Mouse (Mus musculus) heart, embryonic 14.5 days (tissue): ENCODE measurements at regions not wholly inside any gene's neighbourhood (a gene's known extent, or its start where the extent isn't known, plus 50 kb on each side); places are given as distances from the start of the nearest gene placed in this dataset.

ENCODE experiments used
- ATAC-seq: fragments of 200-750 bp; cut with Nextera tagmentation; 2 replicates; pipeline ENCODE4 v1.8.0; 2017; ENCODE audit warnings: low read depth, moderate TSS enrichment; ENCODE audit not compliant: insufficient number of reproducible peaks, insufficient read depth, low FRiP score
- H3K27ac ChIP-seq, 2 experiments: fragments of 200-500 bp in 1 of 2; fragments of 300-500 bp in 1 of 2; sonication (generic) in 1 of 2; replicated peaks in 1 of 2; 2 replicates each; pipeline ENCODE4 v1.5.1; 2012 to 2014; ENCODE audit warnings: low read depth in 2 of 2, low read length in 2 of 2, control low read depth in 1 of 2, mild to moderate bottlenecking in 1 of 2, mixed read lengths in 1 of 2; ENCODE audit not compliant: control insufficient read depth in 1 of 2, insufficient read depth in 1 of 2
- H3K27me3 ChIP-seq: fragments of 300-500 bp; sonication (generic); 2 replicates; pipeline ENCODE4 v1.6.1; 2014; ENCODE audit warnings: mild to moderate bottlenecking, low read length, control low read depth; ENCODE audit not compliant: control insufficient read depth, insufficient read depth
- H3K36me3 ChIP-seq: fragments of 300-500 bp; sonication (generic); 2 replicates; pipeline ENCODE4 v1.6.1; 2014; ENCODE audit warnings: mild to moderate bottlenecking, control low read depth, low read length, mixed read lengths; ENCODE audit not compliant: control insufficient read depth, insufficient read depth
- H3K4me1 ChIP-seq, 2 experiments: fragments of 200-500 bp in 1 of 2; fragments of 300-500 bp in 1 of 2; sonication (generic) in 1 of 2; 2 replicates each; pipeline ENCODE4 v1.6.1; 2012 to 2014; ENCODE audit warnings: low read length in 2 of 2, control low read depth in 1 of 2, mixed read lengths in 1 of 2; ENCODE audit not compliant: control insufficient read depth in 2 of 2, insufficient read depth in 2 of 2
- H3K4me2 ChIP-seq: fragments of 300-500 bp; sonication (generic); 2 replicates; pipeline ENCODE4 v1.6.1; 2014; ENCODE audit warnings: mild to moderate bottlenecking, low read length
- H3K4me3 ChIP-seq, 2 experiments: fragments of 200-500 bp in 1 of 2; fragments of 300-500 bp in 1 of 2; sonication (generic) in 1 of 2; 2 replicates each; pipeline ENCODE4 v1.5.1; 2012 to 2014; ENCODE audit warnings: low read length in 2 of 2, mild to moderate bottlenecking in 2 of 2, control low read depth in 1 of 2, low read depth in 1 of 2, moderate library complexity in 1 of 2; ENCODE audit not compliant: control insufficient read depth in 1 of 2, insufficient read depth in 1 of 2
- H3K9ac ChIP-seq: fragments of 300-500 bp; sonication (generic); 2 replicates; pipeline ENCODE4 v1.6.1; 2014; ENCODE audit warnings: mild to moderate bottlenecking, low read length
- H3K9me3 ChIP-seq: fragments of 300-500 bp; sonication (generic); 2 replicates; pipeline ENCODE4 v1.6.1; 2016; ENCODE audit warnings: low read length, control low read depth; ENCODE audit not compliant: control insufficient read depth
- WGBS: fragments of 180-500 bp; shearing (Covaris S2); extraction: QIAGEN DNeasy Blood & Tissue Kit; methylation state at CpG from one replicate; pipeline ENCODE4 v1.1.7; 2014; 5-methylcytosine and 5-hydroxymethylcytosine counted together

DNA sequence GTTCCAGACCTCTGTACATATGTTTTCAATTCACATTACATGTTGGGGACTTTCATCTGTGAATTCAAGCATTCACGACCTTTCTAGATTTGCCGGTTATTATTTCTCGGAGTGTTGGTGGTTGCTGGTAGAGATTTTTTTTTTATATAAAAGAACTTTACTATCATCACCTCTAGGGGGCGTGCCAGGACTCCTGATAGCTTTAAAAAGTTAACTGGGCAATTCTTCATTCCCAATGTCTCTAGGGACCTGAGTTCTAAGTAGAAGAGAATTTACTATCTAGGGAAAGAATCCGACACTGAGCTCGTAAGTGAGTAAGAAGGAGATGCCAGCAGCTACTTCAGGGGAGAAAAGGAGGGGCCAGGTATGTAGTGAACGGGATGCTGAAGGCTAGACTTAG lies 112.8 kb upstream of the Tmem45b start:
- H3K9me3 ChIP-seq, result no peaks in the 10 kb centered on the region
- H3K4me3 ChIP-seq, result no peak overlapping the region
- no peaks in the 10 kb centered on the region for H3K4me1 ChIP-seq
- 59% methylated on average over 7 of the region's 7 CpGs for WGBS
- no peaks in the 10 kb centered on the region; the same call in 1 of the 2 replicates for H3K27me3 ChIP-seq
- no peak overlapping the region for H3K27ac ChIP-seq
- no peak overlapping the region for H3K9ac ChIP-seq
- ATAC-seq, result no peak
- no peak overlapping the region for H3K4me2 ChIP-seq
- H3K36me3 ChIP-seq, result no peaks in the 10 kb centered on the region

DNA sequence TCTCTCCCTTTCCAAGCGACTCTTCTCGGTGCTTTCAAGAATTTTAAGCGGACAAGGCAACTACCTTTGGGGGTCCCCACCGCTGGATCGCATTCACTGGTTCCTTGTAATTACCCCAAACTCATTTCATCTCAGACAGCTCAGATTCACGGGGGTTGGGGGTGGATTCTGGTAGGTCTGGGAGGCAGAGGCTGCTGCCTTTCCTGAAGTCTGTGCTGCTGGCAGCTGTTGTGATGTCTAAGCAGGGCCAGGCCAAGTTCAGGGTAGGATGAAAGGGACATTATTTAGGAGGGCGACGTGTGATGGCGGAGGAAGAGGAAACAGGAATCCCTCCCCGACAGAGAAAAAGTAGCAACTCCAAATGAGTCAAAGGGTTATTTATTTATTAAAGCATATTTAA lies 102.8 kb upstream of the Tmem45b start:
- ATAC-seq, result no peak
- 72% methylated on average over 10 of the region's 10 CpGs for WGBS
- Histone ChIP-seq H3K9me3 (0 out of 2 replicates have a peak, but pooled peaks cover 3% of the 10 kb centered on the region), H3K4me2 (no peak overlapping the region), H3K27me3 (no peaks in the 10 kb centered on the region), H3K4me3 (no peak overlapping the region), H3K4me1 (no peaks in the 10 kb centered on the region), H3K27ac (no peak overlapping the region), H3K9ac (no peak overlapping the region), H3K36me3 (no peaks in the 10 kb centered on the region)

- Histone ChIP-seq H3K27me3 (no peaks in the 10 kb centered on the region), H3K4me1 (no peaks in the 10 kb centered on the region), H3K4me2 (no peak overlapping the region), H3K9me3 (0 out of 2 replicates have a peak, but pooled peaks cover 3% of the 10 kb centered on the region), H3K27ac (no peak overlapping the region), H3K9ac (no peak overlapping the region), H3K36me3 (no peaks in the 10 kb centered on the region), H3K4me3 (no peak overlapping the region)
- no peak for ATAC-seq
- WGBS, result 71% methylated on average over 31 of the region's 31 CpGs
Observed at GRCm38 (mm10) chr9:31566257-31567007, 102.2 kb upstream of the Tmem45b start.

- Histone ChIP-seq H3K4me3 (no peak overlapping the region), H3K27ac (no peak overlapping the region), H3K36me3 (no peaks in the 10 kb centered on the region), H3K9me3 (no peaks in the 10 kb centered on the region), H3K9ac (no peak overlapping the region), H3K4me2 (no peak overlapping the region), H3K27me3 (0 out of 2 replicates have a peak, but pooled peaks cover 4% of the 10 kb centered on the region), H3K4me1 (no peaks in the 10 kb centered on the region)
- ATAC-seq, result no peak
- 55% methylated on average over 12 of the region's 12 CpGs for WGBS
Observed at GRCm38 (mm10) chr9:31564996-31565773, 100.9 kb upstream of the Tmem45b start.

- H3K9ac ChIP-seq, result no peak overlapping the region
- no peak overlapping the region for H3K4me2 ChIP-seq
- H3K4me1 ChIP-seq, result no peaks in the 10 kb centered on the region; a peak in 1 of 4 replicates
- 0 out of 2 replicates have a peak, but pooled peaks cover 4% of the 10 kb centered on the region for H3K27me3 ChIP-seq
- no peaks in the 10 kb centered on the region for H3K36me3 ChIP-seq
- 83% methylated on average over 8 of the region's 8 CpGs for WGBS
- ATAC-seq, result no peak
- no peak overlapping the region for H3K4me3 ChIP-seq
- no peak overlapping the region for H3K27ac ChIP-seq
- H3K9me3 ChIP-seq, result no peaks in the 10 kb centered on the region
Observed at GRCm38 (mm10) chr9:31563541-31563940, 99.3 kb upstream of the Tmem45b start.

DNA sequence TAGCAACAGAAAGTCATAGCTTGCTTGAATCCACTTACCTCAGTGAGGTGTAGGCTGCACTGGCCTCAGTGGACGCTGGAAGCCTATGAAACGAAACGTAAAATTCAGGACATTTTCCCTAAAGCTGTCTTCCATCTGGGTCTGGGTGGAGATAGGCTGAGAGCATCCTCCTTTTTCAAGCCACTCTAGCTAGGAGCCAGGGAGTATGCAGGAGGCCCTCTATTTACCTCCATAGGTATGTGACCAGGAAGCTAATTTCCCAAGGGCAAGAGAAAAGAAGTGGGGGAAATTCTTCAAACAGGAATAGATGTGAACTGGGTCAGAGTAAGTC lies 95.9 kb upstream of the Tmem45b start:
- Histone ChIP-seq H3K27ac (no peak overlapping the region), H3K4me1 (no peaks in the 10 kb centered on the region; a peak in 1 of 4 replicates), H3K27me3 (0 out of 2 replicates have a peak, but pooled peaks cover 4% of the 10 kb centered on the region), H3K36me3 (no peaks in the 10 kb centered on the region), H3K9me3 (no peaks in the 10 kb centered on the region), H3K4me2 (no peak overlapping the region; the same call in 1 of the 2 replicates), H3K4me3 (no peak overlapping the region), H3K9ac (no peak overlapping the region)
- WGBS, result 82% methylated on average over 3 of the region's 3 CpGs
- ATAC-seq, result no peak

- H3K9ac ChIP-seq, result peak overlapping the region; percentile 52; the same call in 1 of the 2 replicates
Observed at GRCm38 (mm10) chr9:31559506-31560225, 95.4 kb upstream of the Tmem45b start.

More at GRCm38 (mm10) chr9:31559506-31560225, 95.4 kb upstream of the Tmem45b start:
- Histone ChIP-seq H3K9me3 (no peaks in the 10 kb centered on the region), H3K27ac (no peak overlapping the region), H3K4me3 (peak overlapping the region; percentile 28), H3K4me1 (no peaks in the 10 kb centered on the region; a peak in 1 of 4 replicates), H3K4me2 (peak overlapping the region; percentile 64), H3K36me3 (no peaks in the 10 kb centered on the region), H3K27me3 (0 out of 2 replicates have a peak, but pooled peaks cover 4% of the 10 kb centered on the region)
- 28% methylated on average over 18 of the region's 18 CpGs for WGBS
- ATAC-seq, result no peak
